17 mouse cellular contexts compared by ENCODE assay signal in genomic region chr1:187684519-187684918, GRCm38 (mm10).
"Had no signal": no experiment of that assay in that cellular context is flagged by ENCODE, and none has a peak within 500 bp of the region (broad histone marks: within the 10 kb centered on the region; RNA-seq: fewer than 3 reads in every experiment).

No protein-coding gene starts in this region.

- H3K4me3 ChIP-seq: intestine, embryonic 15.5 days; left cerebral cortex, adult 2 months; limb, embryonic 12.5 days; liver, embryonic 13.5 days; lung, embryonic 15.5 days; midbrain, embryonic 12.5 days; myocyte; neural tube, embryonic 15.5 days had no signal

- H3K27ac ChIP-seq: intestine, embryonic 15.5 days; left cerebral cortex, adult 2 months; limb, embryonic 12.5 days; liver, embryonic 13.5 days; lung, embryonic 15.5 days; macrophage; midbrain, embryonic 12.5 days; neural tube, embryonic 15.5 days; stomach, postnatal 0 days had no signal

- DNase-seq: kidney, adult 18-20 months; kidney, postnatal 10 days; kidney, postnatal 4 days; liver; liver, embryonic 13.5 days; liver, postnatal 0 days; lung, postnatal 14 days; thymus, postnatal 4 days had no signal

- H3K9me3 ChIP-seq: intestine, embryonic 15.5 days; limb, embryonic 12.5 days; lung, embryonic 15.5 days; midbrain, embryonic 12.5 days; neural tube, embryonic 15.5 days had no signal

- H3K4me2 ChIP-seq: intestine, embryonic 15.5 days; limb, embryonic 12.5 days; liver, embryonic 13.5 days; lung, embryonic 15.5 days; midbrain, embryonic 12.5 days; neural tube, embryonic 15.5 days had no signal

- H3K9ac ChIP-seq: intestine, embryonic 15.5 days; limb, embryonic 12.5 days; liver, embryonic 13.5 days; liver, postnatal 0 days; lung, embryonic 15.5 days; midbrain, embryonic 12.5 days; neural tube, embryonic 15.5 days had no signal

- H3K4me1 ChIP-seq: intestine, embryonic 15.5 days; liver, embryonic 13.5 days; lung, embryonic 15.5 days; midbrain, embryonic 12.5 days; neural tube, embryonic 15.5 days had no signal

- H3K27me3 ChIP-seq: intestine, embryonic 15.5 days; limb, embryonic 12.5 days; liver, embryonic 13.5 days; lung, embryonic 15.5 days; midbrain, embryonic 12.5 days; neural tube, embryonic 15.5 days had no signal

- H3K36me3 ChIP-seq: intestine, embryonic 15.5 days; limb, embryonic 12.5 days; liver, embryonic 13.5 days; lung, embryonic 15.5 days; midbrain, embryonic 12.5 days; neural tube, embryonic 15.5 days had no signal

- ATAC-seq: intestine, embryonic 15.5 days; liver, postnatal 0 days had no signal
